Mouse (Mus musculus): ENCODE measurements at regions not wholly inside any gene's neighbourhood (a gene's known extent, or its start where the extent isn't known, plus 50 kb on each side); places are given as distances from the start of the nearest gene placed in this dataset.

- Histone ChIP-seq H3K36me3 (ENCODE audit: control insufficient read depth in 1 of 2, insufficient read depth in 2 of 2, low read length in 2 of 2) (no peaks in the 10 kb centered on the region), H3K79me2 (ENCODE audit: control insufficient read depth, insufficient read depth, low read length, poor library complexity) (no peaks in the 10 kb centered on the region), H3K4me1 (ENCODE audit: control insufficient read depth in 1 of 2, insufficient read depth in 2 of 2, low read length in 2 of 2) (no peaks in the 10 kb centered on the region), H3K9ac (ENCODE audit: control insufficient read depth, low read depth, low read length, poor library complexity, severe bottlenecking) (no peak overlapping the region), H3K9me3 (replicated peaks; ENCODE audit: insufficient read depth, low read length) (no peaks in the 10 kb centered on the region), H3K27me3 (ENCODE audit: control insufficient read depth in 1 of 2, insufficient read depth in 2 of 2, low read length in 2 of 2) (no peaks in the 10 kb centered on the region; a peak in 1 of 4 replicates), H3K4me3 (ENCODE audit: control insufficient read depth in 1 of 2, insufficient read depth in 1 of 2, low read depth in 2 of 2, low read length in 2 of 2) (no peak overlapping the region), H3K27ac (ENCODE audit: control insufficient read depth, low read depth, low read length) (no peak overlapping the region)
- TF ChIP-seq BHLHE40 (IDR thresholded peaks at IDR 0.05; ENCODE audit: borderline replicate concordance, low read depth, low read length) (no peak), MAX (IDR thresholded peaks at IDR 0.05; ENCODE audit: low read length) (no peak), ETS1 (IDR thresholded peaks at IDR 0.05; ENCODE audit: low read depth, low read length) (no peak)
- no peak for DNase-seq (ENCODE audit: low read depth, low spot score)
Measured at GRCm38 (mm10) chr2:106540176-106540575, 152.9 kb upstream of the Mpped2 start.

GRCm38 (mm10) chr2:106547117-106547516 lies 146.0 kb upstream of the Mpped2 start:
- no peaks in the 10 kb centered on the region for H3K4me1 ChIP-seq (ENCODE audit: control insufficient read depth in 1 of 2, insufficient read depth in 2 of 2, low read length in 2 of 2)
- H3K27ac ChIP-seq (ENCODE audit: control insufficient read depth, low read depth, low read length): no peak overlapping the region
- H3K9me3 ChIP-seq (replicated peaks; ENCODE audit: insufficient read depth, low read length): no peaks in the 10 kb centered on the region
- TF ChIP-seq BHLHE40 (IDR thresholded peaks at IDR 0.05; ENCODE audit: borderline replicate concordance, low read depth, low read length): no peak
- H3K9ac ChIP-seq (ENCODE audit: control insufficient read depth, low read depth, low read length, poor library complexity, severe bottlenecking): no peak overlapping the region
- H3K79me2 ChIP-seq (ENCODE audit: control insufficient read depth, insufficient read depth, low read length, poor library complexity): no peaks in the 10 kb centered on the region
- H3K36me3 ChIP-seq (ENCODE audit: control insufficient read depth in 1 of 2, insufficient read depth in 2 of 2, low read length in 2 of 2): no peaks in the 10 kb centered on the region
- no peaks in the 10 kb centered on the region; a peak in 1 of 4 replicates for H3K27me3 ChIP-seq (ENCODE audit: control insufficient read depth in 1 of 2, insufficient read depth in 2 of 2, low read length in 2 of 2)
- no peak overlapping the region for H3K4me3 ChIP-seq (ENCODE audit: control insufficient read depth in 1 of 2, insufficient read depth in 1 of 2, low read depth in 2 of 2, low read length in 2 of 2)
- DNase-seq (ENCODE audit: low read depth, low spot score): no peak

GRCm38 (mm10) chr2:106553666-106554065 lies 139.4 kb upstream of the Mpped2 start:
- no peaks in the 10 kb centered on the region for H3K4me1 ChIP-seq (ENCODE audit: control insufficient read depth in 1 of 2, insufficient read depth in 2 of 2, low read length in 2 of 2)
- no peak overlapping the region for H3K4me3 ChIP-seq (ENCODE audit: control insufficient read depth in 1 of 2, insufficient read depth in 1 of 2, low read depth in 2 of 2, low read length in 2 of 2)
- no peaks in the 10 kb centered on the region for H3K36me3 ChIP-seq (ENCODE audit: control insufficient read depth in 1 of 2, insufficient read depth in 2 of 2, low read length in 2 of 2)
- H3K27ac ChIP-seq (ENCODE audit: control insufficient read depth, low read depth, low read length): no peak overlapping the region
- H3K79me2 ChIP-seq (ENCODE audit: control insufficient read depth, insufficient read depth, low read length, poor library complexity): no peaks in the 10 kb centered on the region
- TF ChIP-seq CHD2 (IDR thresholded peaks at IDR 0.05; ENCODE audit: low read length): no peak
- no peak overlapping the region for H3K9ac ChIP-seq (ENCODE audit: control insufficient read depth, low read depth, low read length, poor library complexity, severe bottlenecking)
- no peaks in the 10 kb centered on the region; a peak in 1 of 4 replicates for H3K27me3 ChIP-seq (ENCODE audit: control insufficient read depth in 1 of 2, insufficient read depth in 2 of 2, low read length in 2 of 2)
- no peak for DNase-seq (ENCODE audit: low read depth, low spot score)
- no peaks in the 10 kb centered on the region for H3K9me3 ChIP-seq (replicated peaks; ENCODE audit: insufficient read depth, low read length)

GRCm38 (mm10) chr2:106561571-106562090 lies 131.4 kb upstream of the Mpped2 start:
- Histone ChIP-seq H3K4me1 (ENCODE audit: control insufficient read depth in 1 of 2, insufficient read depth in 2 of 2, low read length in 2 of 2) (no peaks in the 10 kb centered on the region), H3K27ac (ENCODE audit: control insufficient read depth, low read depth, low read length) (no peak overlapping the region), H3K4me3 (ENCODE audit: control insufficient read depth in 1 of 2, insufficient read depth in 1 of 2, low read depth in 2 of 2, low read length in 2 of 2) (no peak overlapping the region), H3K79me2 (ENCODE audit: control insufficient read depth, insufficient read depth, low read length, poor library complexity) (no peaks in the 10 kb centered on the region), H3K36me3 (ENCODE audit: control insufficient read depth in 1 of 2, insufficient read depth in 2 of 2, low read length in 2 of 2) (no peaks in the 10 kb centered on the region), H3K9ac (ENCODE audit: control insufficient read depth, low read depth, low read length, poor library complexity, severe bottlenecking) (no peak overlapping the region), H3K9me3 (replicated peaks; ENCODE audit: insufficient read depth, low read length) (no peaks in the 10 kb centered on the region), H3K27me3 (ENCODE audit: control insufficient read depth in 1 of 2, insufficient read depth in 2 of 2, low read length in 2 of 2) (no peaks in the 10 kb centered on the region)
- DNase-seq (ENCODE audit: low read depth, low spot score): no peak
- TF ChIP-seq NELFE (IDR thresholded peaks at IDR 0.05; ENCODE audit: low read depth, low read length) (no peak), ETS1 (IDR thresholded peaks at IDR 0.05; ENCODE audit: low read depth, low read length) (no peak), EP300 (IDR thresholded peaks at IDR 0.05; ENCODE audit: low read depth in 1 of 2, low read length in 2 of 2) (no peak), MXI1 (IDR thresholded peaks at IDR 0.05; ENCODE audit: low read depth, low read length) (no peak), ZKSCAN1 (IDR thresholded peaks at IDR 0.05; ENCODE audit: low read depth, low read length) (no peak), ELF1 (IDR thresholded peaks at IDR 0.05; ENCODE audit: low read depth, low read length) (no peak)
